Mouse (Mus musculus): Measurements from ENCODE around the gene Phf10. TPM values are rescaled to one million over a fixed set of nuclear protein-coding genes. Genes with fewer than 3 reads are reported as not detected.

Phf10 gene
- polyA plus RNA-seq, 2 experiments = 51.4 to 114 TPM

DNA sequence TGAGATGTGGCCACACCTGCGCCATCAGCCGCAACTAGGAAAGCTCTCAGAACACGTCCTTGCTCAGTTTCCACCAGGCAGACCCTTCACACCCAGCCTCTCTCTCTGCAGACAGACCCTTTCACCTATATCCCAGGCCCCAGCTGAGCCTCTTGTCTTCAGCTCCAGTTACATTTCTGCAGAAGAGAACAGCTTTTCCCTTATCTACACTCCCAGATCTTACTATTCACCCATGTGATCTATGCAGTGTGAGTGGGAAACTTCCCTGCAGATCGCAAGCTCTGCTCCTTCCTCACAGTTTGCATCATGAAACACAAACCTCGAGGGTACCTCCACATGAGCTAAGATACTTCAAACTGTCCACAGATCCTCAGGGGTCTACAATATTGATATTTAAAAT lies 29.6 kb downstream of the Phf10 start:
- H3K9me3 ChIP-seq (ENCODE audit: control insufficient read depth, low read length) = no peaks in the 10 kb centered on the region
- ATAC-seq (ENCODE audit: low FRiP score, low read depth) (no peak), DNase-seq (ENCODE audit: low spot score) (no peak)
- WGBS = 84% methylated on average over 5 of the region's 5 CpGs
- H3K36me3 ChIP-seq (ENCODE audit: control insufficient read depth, insufficient read depth, low read length) = no peaks in the 10 kb centered on the region
- no peaks in the 10 kb centered on the region for H3K27me3 ChIP-seq (ENCODE audit: control insufficient read depth, insufficient read depth, low read length)
- H3K9ac ChIP-seq (ENCODE audit: low read depth, low read length, severe bottlenecking) = no peak overlapping the region
- no peaks in the 10 kb centered on the region for H3K4me1 ChIP-seq (ENCODE audit: control insufficient read depth, insufficient read depth, low read length)
- H3K27ac ChIP-seq (replicated peaks; ENCODE audit: low read depth, low read length) = no peak overlapping the region
- H3K4me3 ChIP-seq (replicated peaks; ENCODE audit: low read length) = no peak overlapping the region
- no peak for TF ChIP-seq POLR2A (IDR thresholded peaks at IDR 0.05; ENCODE audit: borderline replicate concordance, extremely low read depth, insufficient read depth, insufficient read length)
- no peak overlapping the region for H3K4me2 ChIP-seq (replicated peaks; ENCODE audit: low read depth, low read length, severe bottlenecking)

GRCm38 (mm10) chr17:14930697-14931096 lies 30.4 kb downstream of the Phf10 start:
- no peaks in the 10 kb centered on the region for H3K4me1 ChIP-seq (ENCODE audit: control insufficient read depth, insufficient read depth, low read length)
- no peak overlapping the region for H3K9ac ChIP-seq (ENCODE audit: low read depth, low read length, severe bottlenecking)
- no peaks in the 10 kb centered on the region for H3K36me3 ChIP-seq (ENCODE audit: control insufficient read depth, insufficient read depth, low read length)
- no peak for DNase-seq (ENCODE audit: low spot score)
- no peak overlapping the region for H3K4me2 ChIP-seq (replicated peaks; ENCODE audit: low read depth, low read length, severe bottlenecking)
- H3K9me3 ChIP-seq (ENCODE audit: control insufficient read depth, low read length) = no peaks in the 10 kb centered on the region
- H3K27ac ChIP-seq (replicated peaks; ENCODE audit: low read depth, low read length) = no peak overlapping the region
- WGBS = 84% methylated on average over 7 of the region's 7 CpGs
- H3K4me3 ChIP-seq (replicated peaks; ENCODE audit: low read length) = no peak overlapping the region
- ATAC-seq (ENCODE audit: low FRiP score, low read depth) = no peak
- TF ChIP-seq POLR2A (IDR thresholded peaks at IDR 0.05; ENCODE audit: borderline replicate concordance, extremely low read depth, insufficient read depth, insufficient read length) = no peak
- no peaks in the 10 kb centered on the region for H3K27me3 ChIP-seq (ENCODE audit: control insufficient read depth, insufficient read depth, low read length)

DNA sequence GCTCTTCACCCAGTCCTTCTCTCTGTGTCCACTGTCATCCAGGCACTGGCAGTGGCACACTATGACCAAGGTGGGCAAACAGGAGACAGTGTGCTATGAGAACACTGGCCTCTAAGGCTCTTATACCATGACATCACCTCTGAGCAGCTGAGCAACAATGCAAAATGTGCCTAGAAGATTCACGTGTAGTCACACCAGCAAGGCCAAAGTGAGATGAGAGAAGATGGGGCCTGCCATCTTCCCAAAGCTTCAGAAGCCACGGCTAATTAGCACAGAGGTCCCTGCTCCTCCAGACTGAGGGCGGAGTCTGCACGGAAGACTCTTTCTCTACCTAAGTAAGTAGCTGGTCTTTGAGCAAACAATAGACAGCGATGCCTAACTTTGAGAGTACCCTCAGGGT lies 32.4 kb downstream of the Phf10 start:
- Histone ChIP-seq H3K36me3 (ENCODE audit: control insufficient read depth, insufficient read depth, low read length) (no peaks in the 10 kb centered on the region), H3K4me1 (ENCODE audit: control insufficient read depth, insufficient read depth, low read length) (no peaks in the 10 kb centered on the region), H3K9ac (ENCODE audit: low read depth, low read length, severe bottlenecking) (no peak overlapping the region), H3K4me3 (replicated peaks; ENCODE audit: low read length) (no peak overlapping the region), H3K9me3 (ENCODE audit: control insufficient read depth, low read length) (no peaks in the 10 kb centered on the region), H3K27ac (replicated peaks; ENCODE audit: low read depth, low read length) (no peak overlapping the region), H3K4me2 (replicated peaks; ENCODE audit: low read depth, low read length, severe bottlenecking) (no peak overlapping the region), H3K27me3 (ENCODE audit: control insufficient read depth, insufficient read depth, low read length) (no peaks in the 10 kb centered on the region)
- no peak for TF ChIP-seq POLR2A (IDR thresholded peaks at IDR 0.05; ENCODE audit: borderline replicate concordance, extremely low read depth, insufficient read depth, insufficient read length)
- ATAC-seq (ENCODE audit: low FRiP score, low read depth) (no peak), DNase-seq (ENCODE audit: low spot score) (no peak)
- 69% methylated on average over 5 of the region's 5 CpGs for WGBS

DNA sequence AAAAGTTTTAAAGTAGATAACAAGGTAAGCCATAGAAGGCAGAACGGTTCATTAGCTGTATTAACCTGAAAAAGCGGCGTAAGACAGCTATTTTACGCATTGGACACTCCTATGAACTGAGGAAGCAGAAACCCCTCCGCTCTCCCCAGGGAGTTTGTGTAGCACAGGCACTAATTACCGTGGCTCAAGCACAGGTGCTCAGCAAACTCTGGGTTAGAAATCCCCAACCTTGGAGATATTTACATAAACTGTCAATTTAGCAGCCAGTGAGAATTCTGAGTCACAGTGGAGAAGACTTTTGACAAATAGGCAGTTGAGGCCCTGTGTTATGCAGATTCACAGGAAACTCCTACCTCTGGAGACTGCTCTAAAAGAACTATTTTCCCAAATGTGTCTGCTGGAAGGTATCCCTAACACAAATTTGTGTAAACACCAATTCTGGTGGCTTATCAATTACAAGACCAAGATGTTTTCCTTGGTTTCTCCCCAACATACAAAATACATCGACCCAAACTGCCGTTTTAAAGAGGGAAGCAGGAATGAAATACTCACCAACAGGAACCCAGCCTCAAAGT lies 33.3 kb downstream of the Phf10 start:
- no peaks in the 10 kb centered on the region for H3K4me1 ChIP-seq (ENCODE audit: control insufficient read depth, insufficient read depth, low read length)
- no peaks in the 10 kb centered on the region for H3K9me3 ChIP-seq (ENCODE audit: control insufficient read depth, low read length)
- H3K36me3 ChIP-seq (ENCODE audit: control insufficient read depth, insufficient read depth, low read length) = no peaks in the 10 kb centered on the region
- H3K27ac ChIP-seq (replicated peaks; ENCODE audit: low read depth, low read length) = no peak overlapping the region
- no peak overlapping the region for H3K9ac ChIP-seq (ENCODE audit: low read depth, low read length, severe bottlenecking)
- no peak for DNase-seq (ENCODE audit: low spot score)
- no peak for TF ChIP-seq POLR2A (IDR thresholded peaks at IDR 0.05; ENCODE audit: borderline replicate concordance, extremely low read depth, insufficient read depth, insufficient read length)
- no peak overlapping the region for H3K4me2 ChIP-seq (replicated peaks; ENCODE audit: low read depth, low read length, severe bottlenecking)
- H3K4me3 ChIP-seq (replicated peaks; ENCODE audit: low read length) = no peak overlapping the region
- H3K27me3 ChIP-seq (ENCODE audit: control insufficient read depth, insufficient read depth, low read length) = no peaks in the 10 kb centered on the region
- 76% methylated on average over 8 of the region's 8 CpGs for WGBS
- ATAC-seq (ENCODE audit: low FRiP score, low read depth) = no peak

DNA sequence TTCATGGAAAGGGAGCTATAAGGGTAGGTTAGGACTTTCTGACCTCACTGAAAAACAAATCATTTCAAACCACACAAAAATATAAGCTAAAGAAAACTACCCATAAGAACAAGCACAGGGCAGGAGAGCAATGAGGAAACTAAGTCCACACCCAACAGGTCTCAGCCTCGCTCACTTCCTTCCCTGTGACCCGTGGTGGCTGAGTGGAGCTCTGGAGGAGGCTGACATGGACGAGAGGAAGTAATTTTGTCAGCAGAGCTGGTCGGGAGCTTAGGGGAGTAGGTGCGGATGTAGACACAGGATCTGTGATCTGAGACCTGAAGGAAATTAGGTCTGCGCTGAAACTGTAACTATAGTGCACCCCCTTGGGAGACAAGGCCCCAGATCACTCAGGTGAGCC lies 39.5 kb downstream of the Phf10 start:
- Histone ChIP-seq H3K27me3 (ENCODE audit: control insufficient read depth, insufficient read depth, low read length) (no peaks in the 10 kb centered on the region), H3K9ac (ENCODE audit: low read depth, low read length, severe bottlenecking) (no peak overlapping the region), H3K4me2 (replicated peaks; ENCODE audit: low read depth, low read length, severe bottlenecking) (no peak overlapping the region), H3K4me3 (replicated peaks; ENCODE audit: low read length) (no peak overlapping the region), H3K36me3 (ENCODE audit: control insufficient read depth, insufficient read depth, low read length) (no peaks in the 10 kb centered on the region), H3K27ac (replicated peaks; ENCODE audit: low read depth, low read length) (no peak overlapping the region), H3K4me1 (ENCODE audit: control insufficient read depth, insufficient read depth, low read length) (no peaks in the 10 kb centered on the region), H3K9me3 (ENCODE audit: control insufficient read depth, low read length) (no peaks in the 10 kb centered on the region)
- DNase-seq (ENCODE audit: low spot score) = no peak
- no peak for TF ChIP-seq POLR2A (IDR thresholded peaks at IDR 0.05; ENCODE audit: borderline replicate concordance, extremely low read depth, insufficient read depth, insufficient read length)
- 67% methylated on average over 6 of the region's 6 CpGs for WGBS
- no peak for ATAC-seq (ENCODE audit: low FRiP score, low read depth)

GRCm38 (mm10) chr17:14917866-14918265 lies 43.2 kb downstream of the Phf10 start:
- no peak for TF ChIP-seq POLR2A (IDR thresholded peaks at IDR 0.05; ENCODE audit: borderline replicate concordance, extremely low read depth, insufficient read depth, insufficient read length)
- H3K36me3 ChIP-seq (ENCODE audit: control insufficient read depth, insufficient read depth, low read length) = no peaks in the 10 kb centered on the region
- WGBS = 88% methylated on average over 8 of the region's 8 CpGs
- H3K27me3 ChIP-seq (ENCODE audit: control insufficient read depth, insufficient read depth, low read length) = no peaks in the 10 kb centered on the region
- no peak overlapping the region for H3K27ac ChIP-seq (replicated peaks; ENCODE audit: low read depth, low read length)
- no peaks in the 10 kb centered on the region for H3K4me1 ChIP-seq (ENCODE audit: control insufficient read depth, insufficient read depth, low read length)
- H3K4me3 ChIP-seq (replicated peaks; ENCODE audit: low read length) = no peak overlapping the region
- no peaks in the 10 kb centered on the region for H3K9me3 ChIP-seq (ENCODE audit: control insufficient read depth, low read length)
- ATAC-seq (ENCODE audit: low FRiP score, low read depth) (no peak), DNase-seq (ENCODE audit: low spot score) (no peak)
- no peak overlapping the region for H3K9ac ChIP-seq (ENCODE audit: low read depth, low read length, severe bottlenecking)
- H3K4me2 ChIP-seq (replicated peaks; ENCODE audit: low read depth, low read length, severe bottlenecking) = no peak overlapping the region
